Mouse (Mus musculus) midbrain, embryonic 14.5 days (tissue): ENCODE data around the gene Nipal4. TPM values are rescaled to one million over a fixed set of nuclear protein-coding genes. Genes with fewer than 3 reads are reported as not detected.

Experiments
- microRNA-seq: library from miRNA; unstranded; fragments of <30 nt; microRNA quantifications from one replicate; pipeline ENCODE4, GENCODE M21; 2016
- polyA plus RNA-seq: library from polyadenylated mRNA; unstranded; fragments of >200 nt; fragmentation: Nextera tagmentation; extraction: Ambion mirVana; gene quantifications from 2 replicates; pipeline ENCODE4 v1.2.1, GENCODE M21; 2014

The Nipal4 gene
- polyA plus RNA-seq, 1 experiment from 2014 or later, result 0.72 TPM

Small RNA genes lying within 50 kb of the gene (microRNA-seq; reads per million reads assigned to microRNA genes)
- not detected for gene Mir7239
- not detected for gene Mir8100

Other genes starting within 250 kb of the Nipal4 start
- gene Lsm11, start 221.6 kb downstream of the Nipal4 start, polyA plus RNA-seq, result 27.2 and 28.5 TPM in 2 replicates
- 9.9 and 10.4 TPM in 2 replicates for gene Thg1l, start 211.0 kb downstream of the Nipal4 start, polyA plus RNA-seq
- 0.09 and 0.13 TPM in 2 replicates for gene Sox30, start 186.2 kb downstream of the Nipal4 start, polyA plus RNA-seq
- 5.6 and 6.0 TPM in 2 replicates for gene Gm12166, start 114.2 kb downstream of the Nipal4 start, polyA plus RNA-seq
- 7.0 and 8.3 TPM in 2 replicates for gene Adam19, start 110.5 kb downstream of the Nipal4 start, polyA plus RNA-seq
- gene Fndc9, start 69.0 kb upstream of the Nipal4 start, polyA plus RNA-seq, result 7.9 and 8.7 TPM in 2 replicates
- gene Cyfip2, start 146.4 kb upstream of the Nipal4 start, polyA plus RNA-seq, result 96.1 and 112 TPM in 2 replicates
- not detected in 2 replicates for gene Itk, start 223.0 kb upstream of the Nipal4 start, polyA plus RNA-seq
- gene Fam71b, start 230.1 kb upstream of the Nipal4 start, polyA plus RNA-seq, result not detected in 2 replicates